10 mouse cellular contexts compared by ENCODE assay signal in genomic region chr5:102783585-102783984, GRCm38 (mm10).
DNase-seq lines count a peak whose midpoint lies in the region; ATAC-seq and TF ChIP-seq lines count a peak whose summit lies in the region.
"Had no signal": no experiment of that assay in that cellular context is flagged by ENCODE, and none has a peak within 500 bp of the region (broad histone marks: within the 10 kb centered on the region; RNA-seq: fewer than 3 reads in every experiment).

No protein-coding gene starts in this region.

- TF ChIP-seq EP300 in heart, adult 2 months (IDR thresholded peaks at IDR 0.05; ENCODE audit: insufficient read depth, low read depth, low read length) = no peak
- TF ChIP-seq EP300 in heart, postnatal 0 days (IDR thresholded peaks at IDR 0.05; ENCODE audit: low read depth) = no peak
- peak; percentile 62 for TF ChIP-seq EP300 in lung, postnatal 0 days (IDR thresholded peaks at IDR 0.05)

- peaks cover 3% of the 10 kb centered on the region; the same call in 1 of the 2 replicates for H3K36me3 ChIP-seq in heart, adult 2 months (ENCODE audit: control insufficient read depth, insufficient read depth, low read length)
- H3K36me3 ChIP-seq in heart, embryonic 12.5 days = no peaks in the 10 kb centered on the region
- no peaks in the 10 kb centered on the region for H3K36me3 ChIP-seq in heart, postnatal 0 days (replicated peaks; ENCODE audit: control insufficient read depth, insufficient read depth, low read length)
- H3K36me3 ChIP-seq in lung, postnatal 0 days (ENCODE audit: insufficient read depth, low read length) = no peaks in the 10 kb centered on the region
- no peaks in the 10 kb centered on the region for H3K36me3 ChIP-seq in midbrain, embryonic 10.5 days
- H3K36me3 ChIP-seq: heart, embryonic 13.5 days; kidney, embryonic 15.5 days had no signal

- H3K27ac ChIP-seq in heart, adult 2 months = peak overlapping the region; percentile 13; the same call in 1 of the 2 replicates
- no peak overlapping the region for H3K27ac ChIP-seq in heart, embryonic 12.5 days (ENCODE audit: poor library complexity, severe bottlenecking)
- H3K27ac ChIP-seq in heart, postnatal 0 days (ENCODE audit: low read depth) = no peak overlapping the region
- H3K27ac ChIP-seq in lung, postnatal 0 days (ENCODE audit: low read length) = no peak overlapping the region
- H3K27ac ChIP-seq in midbrain, embryonic 10.5 days (replicated peaks) = no peak overlapping the region
- H3K27ac ChIP-seq: heart, embryonic 13.5 days; kidney, embryonic 15.5 days; liver, embryonic 14.5 days had no signal

- no peak for TF ChIP-seq POLR2A in heart, adult 2 months (IDR thresholded peaks at IDR 0.05; ENCODE audit: insufficient read depth, low read depth, low read length)

- H3K79me2 ChIP-seq in heart, adult 2 months (replicated peaks; ENCODE audit: control insufficient read depth, insufficient read depth, low read length) = no peaks in the 10 kb centered on the region; the same call in 1 of the 2 replicates

- DNase-seq in heart, adult 2 months = peak in 1 of 2 experiments; percentile 48
- DNase-seq in Muller cell, postnatal 12 days (ENCODE audit: inconsistent ontology term) = peak; percentile 80
- DNase-seq in heart, postnatal 0 days (ENCODE audit: low spot score) = no peak
- DNase-seq in lung, postnatal 0 days (ENCODE audit: low spot score) = peak; percentile 53
- DNase-seq in midbrain, embryonic 10.5 days (ENCODE audit: low spot score) = no peak
- no peak for DNase-seq in ovary, adult 18-20 months (ENCODE audit: low spot score)

- WGBS in heart, adult 2 months = 31% methylated on average over 4 of the region's 4 CpGs
- WGBS in heart, embryonic 12.5 days = 57% methylated on average over 4 of the region's 4 CpGs
- 41% methylated on average over 4 of the region's 4 CpGs for WGBS in heart, postnatal 0 days
- 42% methylated on average over 4 of the region's 4 CpGs for whole genome bisulfite sequencing in lung, postnatal 0 days
- WGBS in midbrain, embryonic 10.5 days = 82% methylated on average over 4 of the region's 4 CpGs

- intact Hi-C loops in heart, adult 2 months (cut with DNase I) = no loop called here

- H3K27me3 ChIP-seq in heart, adult 2 months (ENCODE audit: control insufficient read depth, insufficient read depth, low read length) = no peaks in the 10 kb centered on the region
- H3K27me3 ChIP-seq in heart, embryonic 12.5 days (replicated peaks) = no peaks in the 10 kb centered on the region
- H3K27me3 ChIP-seq in heart, postnatal 0 days (ENCODE audit: control insufficient read depth, insufficient read depth, low read length) = no peaks in the 10 kb centered on the region
- no peaks in the 10 kb centered on the region for H3K27me3 ChIP-seq in lung, postnatal 0 days (replicated peaks; ENCODE audit: insufficient read depth, low read length)
- no peaks in the 10 kb centered on the region for H3K27me3 ChIP-seq in midbrain, embryonic 10.5 days (ENCODE audit: low read depth, poor library complexity, severe bottlenecking)
- H3K27me3 ChIP-seq: heart, embryonic 13.5 days; kidney, embryonic 15.5 days had no signal

- H3K4me2 ChIP-seq in heart, embryonic 12.5 days = no peak overlapping the region
- no peak overlapping the region for H3K4me2 ChIP-seq in heart, postnatal 0 days (ENCODE audit: low read depth, low read length)
- H3K4me2 ChIP-seq in lung, postnatal 0 days (replicated peaks; ENCODE audit: low read depth, low read length) = no peak overlapping the region
- H3K4me2 ChIP-seq: heart, embryonic 13.5 days; kidney, embryonic 15.5 days had no signal

- H3K4me1 ChIP-seq in heart, adult 2 months (ENCODE audit: control insufficient read depth, insufficient read depth, low read length) = peaks cover 6% of the 10 kb centered on the region
- peaks cover 4% of the 10 kb centered on the region; the same call in 1 of the 2 replicates for H3K4me1 ChIP-seq in heart, embryonic 12.5 days (replicated peaks)
- H3K4me1 ChIP-seq in heart, postnatal 0 days (ENCODE audit: control insufficient read depth, insufficient read depth) = no peaks in the 10 kb centered on the region
- H3K4me1 ChIP-seq in lung, postnatal 0 days (ENCODE audit: insufficient read depth, low read depth, low read length) = no peaks in the 10 kb centered on the region
- no peaks in the 10 kb centered on the region for H3K4me1 ChIP-seq in midbrain, embryonic 10.5 days

- no peak overlapping the region for H3K9ac ChIP-seq in heart, adult 2 months (ENCODE audit: low read depth, low read length)
- H3K9ac ChIP-seq in heart, embryonic 12.5 days = no peak overlapping the region
- H3K9ac ChIP-seq in heart, postnatal 0 days (replicated peaks; ENCODE audit: low read depth, low read length) = no peak overlapping the region
- no peak overlapping the region for H3K9ac ChIP-seq in lung, postnatal 0 days (replicated peaks; ENCODE audit: low read depth)
- H3K9ac ChIP-seq: heart, embryonic 13.5 days; kidney, embryonic 15.5 days; liver, embryonic 14.5 days had no signal

- H3K9me3 ChIP-seq in heart, embryonic 12.5 days (replicated peaks) = no peaks in the 10 kb centered on the region
- no peaks in the 10 kb centered on the region for H3K9me3 ChIP-seq in heart, postnatal 0 days (replicated peaks; ENCODE audit: control insufficient read depth, low read length)
- H3K9me3 ChIP-seq in lung, postnatal 0 days (ENCODE audit: low read length) = no peaks in the 10 kb centered on the region
- H3K9me3 ChIP-seq in midbrain, embryonic 10.5 days (replicated peaks) = no peaks in the 10 kb centered on the region
- H3K9me3 ChIP-seq: heart, embryonic 13.5 days; kidney, embryonic 15.5 days had no signal

- no peak for ATAC-seq in heart, embryonic 12.5 days (ENCODE audit: insufficient number of reproducible peaks, low FRiP score)
- ATAC-seq in heart, postnatal 0 days (ENCODE audit: insufficient read depth, low read depth) = peak; percentile 53; the same call in 1 of the 2 replicates
- ATAC-seq in lung, postnatal 0 days = peak; percentile 62

- no peak for TF ChIP-seq CTCF in heart, adult 2 months (IDR thresholded peaks at IDR 0.05)
- no peak for TF ChIP-seq CTCF in heart, postnatal 0 days (IDR thresholded peaks at IDR 0.05; ENCODE audit: low read depth)
- no peak for TF ChIP-seq CTCF in lung, postnatal 0 days (IDR thresholded peaks at IDR 0.05)

- H3K4me3 ChIP-seq in heart, adult 2 months = no peak overlapping the region
- no peak overlapping the region for H3K4me3 ChIP-seq in heart, embryonic 12.5 days
- H3K4me3 ChIP-seq in heart, postnatal 0 days (ENCODE audit: low read depth, low read length) = no peak overlapping the region
- no peak overlapping the region for H3K4me3 ChIP-seq in lung, postnatal 0 days (ENCODE audit: low read depth, low read length)
- no peak overlapping the region for H3K4me3 ChIP-seq in midbrain, embryonic 10.5 days
- H3K4me3 ChIP-seq: heart, embryonic 13.5 days; kidney, embryonic 15.5 days had no signal

Comparison
In these comparisons a context has a peak if more than half of its experiments do, and no peak if none do; other contexts are left out.
1. DNase-seq: peak in Muller cell, postnatal 12 days (single experiment) and lung, postnatal 0 days (single experiment); none in heart, postnatal 0 days (single experiment), midbrain, embryonic 10.5 days (single experiment) and ovary, adult 18-20 months (single experiment).